Mouse (Mus musculus) frontal cortex, postnatal 10 days (tissue): ENCODE results near the gene Smtnl2.
"Not testable (repeated sequence)": the region's sequence is repeated elsewhere in the genome, so short reads cannot be mapped to it uniquely, and the experiment has no call there.

Experiments used
- DNase-seq, 2 experiments: peaks; one replicate each; pipeline ENCODE4 v3.0.0; 2022; ENCODE audit warnings: low spot score in 2 of 2, mixed read lengths in 1 of 2

The Smtnl2 gene

GRCm38 (mm10) chr11:72361385-72362346 lies 49.8 kb downstream of the Smtnl2 start:
- peak; percentile 42 to 71 for DNase-seq

- peak in 1 of 2 experiments; percentile 58 for DNase-seq
These were observed 56.4 kb downstream of the Smtnl2 start for GRCm38 (mm10) chr11:72354971-72355728.

- DNase-seq: no peak
These were observed 58.3 kb downstream of the Smtnl2 start for GRCm38 (mm10) chr11:72353186-72353585.

- no peak for DNase-seq
These were observed 59.2 kb downstream of the Smtnl2 start for GRCm38 (mm10) chr11:72352272-72352671.

GRCm38 (mm10) chr11:72349652-72350051 lies 61.9 kb downstream of the Smtnl2 start:
- DNase-seq: no peak

GRCm38 (mm10) chr11:72349016-72349415 lies 62.5 kb downstream of the Smtnl2 start:
- no peak for DNase-seq

- DNase-seq: no peak
These were observed 63.0 kb downstream of the Smtnl2 start for GRCm38 (mm10) chr11:72348563-72348962.

GRCm38 (mm10) chr11:72344486-72344885 lies 67.0 kb downstream of the Smtnl2 start:
- DNase-seq: no peak

- DNase-seq: peak in 1 of 2 experiments; percentile 39
These were observed 67.6 kb downstream of the Smtnl2 start for GRCm38 (mm10) chr11:72343904-72344303.

GRCm38 (mm10) chr11:72343238-72343625 lies 68.3 kb downstream of the Smtnl2 start:
- not testable (repeated sequence) for DNase-seq

- DNase-seq: peak in 1 of 2 experiments; percentile 58
These were observed 68.8 kb downstream of the Smtnl2 start for GRCm38 (mm10) chr11:72342549-72343237.

GRCm38 (mm10) chr11:72339716-72340115 lies 71.8 kb downstream of the Smtnl2 start:
- no peak for DNase-seq
